Mouse (Mus musculus) embryonic fibroblast, embryonic 13.5 days (primary cell): ENCODE results near the gene Ggt1.

ENCODE experiments used
- CTCF ChIP-seq: IDR thresholded peaks from 2 replicates; pipeline ENCODE4 v1.5.1; 2011; ENCODE audit warnings: mild to moderate bottlenecking, control low read depth, low read length, moderate library complexity, borderline replicate concordance; ENCODE audit not compliant: insufficient read depth
- POLR2A ChIP-seq: IDR thresholded peaks from 2 replicates; pipeline ENCODE4 v1.6.1; 2011; ENCODE audit warnings: low read depth, mild to moderate bottlenecking, control low read depth, low read length, moderate library complexity

DNA sequence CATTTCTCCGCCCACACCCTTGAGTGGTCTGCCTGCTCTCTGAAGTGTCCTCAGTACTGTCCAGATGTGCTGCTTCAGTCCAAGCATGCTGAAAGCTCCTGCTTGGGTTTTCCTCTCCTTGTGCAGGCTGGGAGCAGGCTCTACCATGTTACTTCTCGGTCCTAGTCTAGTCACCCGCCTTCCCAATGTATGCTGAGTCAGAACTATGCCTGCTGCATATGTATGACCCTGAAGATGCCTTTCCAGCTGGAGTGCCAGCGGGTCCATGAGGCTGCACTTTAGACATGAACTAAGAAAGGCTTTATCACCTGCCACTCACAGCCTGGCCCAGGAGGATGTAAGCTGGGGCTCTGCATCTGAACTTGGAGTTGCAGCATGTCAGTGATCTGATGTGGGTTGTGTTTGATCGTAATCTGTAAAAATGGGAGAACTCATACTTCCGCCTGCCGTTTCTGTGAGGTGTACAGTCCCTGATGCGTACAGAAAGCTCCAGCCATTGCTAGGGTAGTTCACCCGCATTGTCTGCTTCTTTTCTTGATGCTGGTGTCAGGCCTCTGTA is 29.8 kb upstream of the Ggt1 start:
- TF ChIP-seq CTCF = no peak
- no peak for TF ChIP-seq POLR2A
